Mouse (Mus musculus) embryonic facial prominence, embryonic 10.5 days (tissue): ENCODE measurements around the gene Gm49361. TPM values are rescaled to one million over a fixed set of nuclear protein-coding genes. Genes with fewer than 3 reads are reported as not detected.

Experiments
- DNase-seq: peaks from one replicate; pipeline ENCODE4 v3.0.0-alpha.2; 2017; ENCODE audit warnings: low spot score
- H3K27ac ChIP-seq: fragments of 300-500 bp; sonication (generic); replicated peaks from 2 replicates; pipeline ENCODE4 v1.5.1; 2016; ENCODE audit warnings: mild to moderate bottlenecking
- H3K27me3 ChIP-seq: fragments of 300-500 bp; sonication (generic); replicated peaks from 2 replicates; pipeline ENCODE4 v1.6.1; 2016; ENCODE audit warnings: low read depth, mild to moderate bottlenecking; ENCODE audit not compliant: poor library complexity, severe bottlenecking
- H3K36me3 ChIP-seq: fragments of 300-500 bp; sonication (generic); replicated peaks from 2 replicates; pipeline ENCODE4 v1.6.1; 2016; ENCODE audit warnings: mild to moderate bottlenecking, moderate library complexity
- H3K4me1 ChIP-seq: fragments of 300-500 bp; sonication (generic); 2 replicates; pipeline ENCODE4 v1.6.1; 2016
- H3K4me3 ChIP-seq: fragments of 300-500 bp; sonication (generic); 2 replicates; pipeline ENCODE4 v1.5.1; 2016; ENCODE audit warnings: mild to moderate bottlenecking, moderate library complexity
- H3K9me3 ChIP-seq: fragments of 300-500 bp; sonication (generic); 2 replicates; pipeline ENCODE4 v1.6.1; 2016; ENCODE audit warnings: mild to moderate bottlenecking
- WGBS: fragments of 180-500 bp; shearing (Covaris S2); methylation state at CpG from one replicate; pipeline ENCODE4 v1.1.7; 2016; 5-methylcytosine and 5-hydroxymethylcytosine counted together
- polyA plus RNA-seq: library from polyadenylated mRNA; unstranded; fragments of >200 nt; fragmentation: Nextera tagmentation; extraction: Ambion mirVana; gene quantifications from 2 replicates; pipeline ENCODE4 v1.2.1, GENCODE M21; 2016

The Gm49361 gene
- polyA plus RNA-seq, 1 experiment from 2014 or later: not detected

DNA sequence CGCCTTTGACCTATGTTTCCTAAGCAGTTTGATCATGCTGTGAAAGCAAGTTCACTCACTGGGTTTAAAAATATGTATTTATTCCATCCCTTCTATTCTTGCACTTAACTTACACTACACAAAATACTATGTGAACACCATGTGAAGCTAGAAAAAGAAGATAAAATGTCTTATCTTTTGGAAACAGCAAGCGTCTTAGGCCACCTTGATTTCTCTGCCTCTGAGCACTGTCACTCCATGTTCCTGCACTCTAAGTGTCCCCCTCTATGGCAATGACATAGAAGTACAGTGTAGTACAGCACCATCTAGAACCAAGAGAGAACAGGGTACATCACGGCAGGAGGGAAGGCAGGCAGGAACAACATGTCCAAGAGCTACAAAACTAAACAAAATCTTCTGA lies 123.0 kb downstream of the Gm49361 start:
- Histone ChIP-seq H3K4me1 (no peaks in the 10 kb centered on the region), H3K36me3 (peaks cover 64% of the 10 kb centered on the region), H3K9me3 (no peaks in the 10 kb centered on the region), H3K4me3 (no peak overlapping the region), H3K27ac (no peak overlapping the region), H3K27me3 (no peaks in the 10 kb centered on the region)
- no peak for DNase-seq
- WGBS: 79% methylated on average over 3 of the region's 3 CpGs

- no peak overlapping the region for H3K4me3 ChIP-seq
- H3K4me1 ChIP-seq: no peaks in the 10 kb centered on the region
- no peak overlapping the region for H3K27ac ChIP-seq
- WGBS: 73% methylated on average over 4 of the region's 4 CpGs
- no peaks in the 10 kb centered on the region for H3K9me3 ChIP-seq
- H3K27me3 ChIP-seq: no peaks in the 10 kb centered on the region
- peaks cover 57% of the 10 kb centered on the region for H3K36me3 ChIP-seq
- DNase-seq: no peak
Observed at GRCm38 (mm10) chr14:57621699-57622098, 124.2 kb downstream of the Gm49361 start.

DNA sequence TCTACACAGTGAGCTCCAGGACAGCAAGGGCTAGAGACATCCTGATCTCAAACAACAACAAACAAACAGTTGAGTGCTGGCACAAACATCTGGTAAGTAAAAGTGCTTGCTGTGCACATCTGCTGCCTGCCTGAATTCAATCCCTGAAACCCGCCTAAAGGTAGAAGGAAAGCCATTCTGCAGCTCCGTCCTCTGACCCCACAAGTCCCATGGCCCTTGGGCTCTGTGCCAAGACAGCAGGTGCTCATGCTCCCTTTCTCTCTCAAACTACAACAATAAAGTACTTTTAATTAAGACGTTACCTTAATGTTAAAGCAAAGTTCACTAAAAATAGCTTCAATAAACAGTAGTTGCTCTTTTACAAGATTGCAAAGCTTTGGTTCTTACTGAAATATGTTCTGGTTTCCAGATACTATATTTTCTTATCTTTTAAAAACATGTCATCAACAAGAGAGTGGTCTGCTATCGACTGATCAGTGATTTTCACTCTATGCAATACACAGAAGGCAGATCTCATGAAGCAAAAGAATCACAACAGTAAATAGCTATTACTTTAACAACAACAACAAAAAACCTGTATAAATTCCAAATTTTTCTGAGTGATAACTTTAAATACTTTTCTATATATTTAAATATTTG lies 125.2 kb downstream of the Gm49361 start:
- Histone ChIP-seq H3K27ac (no peak overlapping the region), H3K9me3 (no peaks in the 10 kb centered on the region), H3K27me3 (no peaks in the 10 kb centered on the region), H3K4me1 (no peaks in the 10 kb centered on the region), H3K4me3 (no peak overlapping the region), H3K36me3 (peaks cover 47% of the 10 kb centered on the region)
- 78% methylated on average over 4 of the region's 4 CpGs for WGBS
- DNase-seq: no peak

DNA sequence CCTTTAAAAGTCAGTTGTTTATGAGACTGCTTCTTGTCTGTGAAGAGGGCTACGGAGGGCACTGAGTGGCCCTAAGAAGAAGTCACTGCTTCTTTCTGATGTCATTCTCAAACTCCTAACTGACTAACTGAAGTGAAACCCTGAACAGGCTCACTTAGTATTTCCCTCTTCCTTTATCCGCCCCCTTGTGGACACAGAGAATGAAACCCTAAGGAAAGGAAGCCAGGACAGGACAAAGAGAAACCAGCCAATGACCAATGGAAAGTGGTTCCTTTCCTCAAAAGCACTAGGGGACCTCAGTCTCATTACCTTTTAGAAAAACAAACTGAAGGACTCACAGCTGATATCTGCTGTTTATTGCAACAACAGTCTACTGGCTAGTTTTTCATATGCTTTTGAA lies 126.4 kb downstream of the Gm49361 start:
- Histone ChIP-seq H3K27ac (no peak overlapping the region), H3K4me3 (no peak overlapping the region), H3K4me1 (no peaks in the 10 kb centered on the region), H3K27me3 (no peaks in the 10 kb centered on the region), H3K36me3 (peaks cover 37% of the 10 kb centered on the region), H3K9me3 (no peaks in the 10 kb centered on the region)
- DNase-seq: peak; percentile 21
- WGBS: 54% methylated on average over 2 of the region's 2 CpGs

DNA sequence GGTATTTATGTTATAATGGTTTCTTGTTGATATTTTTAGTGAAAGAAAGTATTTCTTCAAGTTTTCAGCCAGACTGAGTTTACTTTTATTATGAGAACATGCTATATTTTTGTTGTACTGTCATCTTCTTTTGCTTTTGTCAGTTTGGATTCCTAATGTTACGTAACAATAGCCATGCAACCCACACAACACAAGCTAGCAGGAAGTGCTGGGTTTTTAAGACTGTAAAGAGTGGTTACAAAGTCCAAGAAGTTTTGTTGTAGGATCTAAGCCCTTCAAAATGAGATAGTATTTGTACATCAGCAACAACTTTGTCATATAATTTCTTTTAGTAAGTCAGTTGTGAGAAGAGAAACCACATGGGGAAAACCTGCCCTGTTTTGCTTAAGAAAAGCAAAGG lies 128.2 kb downstream of the Gm49361 start:
- no peaks in the 10 kb centered on the region for H3K27me3 ChIP-seq
- DNase-seq: no peak
- H3K36me3 ChIP-seq: peaks cover 27% of the 10 kb centered on the region
- H3K9me3 ChIP-seq: no peaks in the 10 kb centered on the region
- 97% methylated on average over 1 of the region's 1 CpGs for WGBS
- H3K4me3 ChIP-seq: no peak overlapping the region
- H3K27ac ChIP-seq: no peak overlapping the region
- H3K4me1 ChIP-seq: no peaks in the 10 kb centered on the region

DNA sequence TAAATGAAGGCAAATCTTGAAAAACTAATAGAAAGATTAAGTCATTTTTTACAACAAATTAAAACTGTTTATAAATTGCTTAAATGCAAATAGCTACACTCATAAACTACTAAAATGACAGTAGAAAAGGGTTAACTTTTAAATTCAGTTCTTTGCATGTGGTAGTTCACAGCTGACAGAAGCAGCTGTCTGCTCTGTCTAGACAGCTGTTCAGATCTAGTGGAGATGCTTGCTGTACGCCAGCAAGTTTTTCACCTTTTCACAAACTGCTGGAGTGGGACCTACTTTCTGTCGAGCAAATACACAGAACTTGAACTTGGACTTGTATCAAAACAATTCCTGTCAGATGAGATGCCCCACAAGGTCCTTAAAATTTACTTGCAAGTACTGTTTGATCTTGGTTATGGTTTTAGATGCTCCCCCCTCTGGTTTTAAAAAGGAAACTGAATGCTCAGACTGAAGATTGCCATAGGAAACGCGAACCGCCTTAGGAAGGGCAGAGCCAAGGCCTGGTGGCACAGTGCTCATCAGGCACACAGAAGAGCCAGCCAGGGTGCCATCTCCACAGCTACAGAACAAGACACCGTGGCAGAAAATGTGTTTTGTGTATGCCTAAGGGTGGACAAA lies 129.5 kb downstream of the Gm49361 start:
- no peak for DNase-seq
- no peak overlapping the region for H3K27ac ChIP-seq
- H3K4me1 ChIP-seq: peaks cover 1% of the 10 kb centered on the region; the same call in 1 of the 2 replicates
- no peaks in the 10 kb centered on the region for H3K27me3 ChIP-seq
- H3K9me3 ChIP-seq: no peaks in the 10 kb centered on the region
- peaks cover 16% of the 10 kb centered on the region for H3K36me3 ChIP-seq
- H3K4me3 ChIP-seq: no peak overlapping the region
- WGBS: 87% methylated on average over 6 of the region's 6 CpGs

DNA sequence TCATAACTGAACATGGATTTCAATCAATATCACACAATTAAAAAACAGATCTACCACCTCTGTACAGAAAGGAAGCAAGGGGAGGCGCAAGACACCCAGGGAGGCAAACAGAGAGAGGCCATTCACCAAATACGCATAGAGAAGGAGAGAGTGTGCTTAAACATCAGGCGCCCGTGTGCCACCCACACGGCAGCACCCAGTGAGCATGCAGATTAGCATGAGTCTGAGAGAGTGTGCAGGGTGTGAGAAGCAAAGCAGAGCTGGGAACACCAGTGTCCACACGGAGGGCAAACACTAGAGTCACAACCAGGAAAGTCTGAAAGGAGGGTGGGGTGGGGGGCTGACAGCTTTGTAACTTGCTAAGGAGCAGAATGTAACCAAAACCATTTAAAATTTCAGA lies 130.1 kb downstream of the Gm49361 start:
- H3K4me1 ChIP-seq: peaks cover 7% of the 10 kb centered on the region; the same call in 1 of the 2 replicates
- 91% methylated on average over 6 of the region's 6 CpGs for WGBS
- DNase-seq: no peak
- H3K27ac ChIP-seq: no peak overlapping the region
- no peaks in the 10 kb centered on the region for H3K9me3 ChIP-seq
- H3K4me3 ChIP-seq: no peak overlapping the region
- H3K36me3 ChIP-seq: peaks cover 16% of the 10 kb centered on the region
- H3K27me3 ChIP-seq: no peaks in the 10 kb centered on the region

GRCm38 (mm10) chr14:57611034-57611433 lies 134.9 kb downstream of the Gm49361 start:
- no peak overlapping the region for H3K4me3 ChIP-seq
- no peaks in the 10 kb centered on the region for H3K27me3 ChIP-seq
- peaks cover 14% of the 10 kb centered on the region for H3K36me3 ChIP-seq
- 46% methylated on average over 2 of the region's 2 CpGs for WGBS
- no peaks in the 10 kb centered on the region for H3K9me3 ChIP-seq
- no peak overlapping the region for H3K27ac ChIP-seq
- no peak for DNase-seq
- H3K4me1 ChIP-seq: peaks cover 7% of the 10 kb centered on the region; the same call in 1 of the 2 replicates

- Histone ChIP-seq H3K27me3 (no peaks in the 10 kb centered on the region), H3K4me3 (no peak overlapping the region), H3K4me1 (peaks cover 7% of the 10 kb centered on the region; the same call in 1 of the 2 replicates), H3K27ac (no peak overlapping the region), H3K36me3 (peaks cover 21% of the 10 kb centered on the region), H3K9me3 (no peaks in the 10 kb centered on the region)
- WGBS: 82% methylated on average over 4 of the region's 4 CpGs
- no peak for DNase-seq
Observed at GRCm38 (mm10) chr14:57609816-57610329, 136.0 kb downstream of the Gm49361 start.

GRCm38 (mm10) chr14:57607500-57607899 lies 138.4 kb downstream of the Gm49361 start:
- Histone ChIP-seq H3K9me3 (no peaks in the 10 kb centered on the region), H3K36me3 (peaks cover 36% of the 10 kb centered on the region), H3K27ac (no peak overlapping the region), H3K4me1 (peaks cover 7% of the 10 kb centered on the region; the same call in 1 of the 2 replicates), H3K4me3 (no peak overlapping the region), H3K27me3 (no peaks in the 10 kb centered on the region)
- WGBS: 77% methylated on average over 1 of the region's 1 CpGs
- DNase-seq: no peak

DNA sequence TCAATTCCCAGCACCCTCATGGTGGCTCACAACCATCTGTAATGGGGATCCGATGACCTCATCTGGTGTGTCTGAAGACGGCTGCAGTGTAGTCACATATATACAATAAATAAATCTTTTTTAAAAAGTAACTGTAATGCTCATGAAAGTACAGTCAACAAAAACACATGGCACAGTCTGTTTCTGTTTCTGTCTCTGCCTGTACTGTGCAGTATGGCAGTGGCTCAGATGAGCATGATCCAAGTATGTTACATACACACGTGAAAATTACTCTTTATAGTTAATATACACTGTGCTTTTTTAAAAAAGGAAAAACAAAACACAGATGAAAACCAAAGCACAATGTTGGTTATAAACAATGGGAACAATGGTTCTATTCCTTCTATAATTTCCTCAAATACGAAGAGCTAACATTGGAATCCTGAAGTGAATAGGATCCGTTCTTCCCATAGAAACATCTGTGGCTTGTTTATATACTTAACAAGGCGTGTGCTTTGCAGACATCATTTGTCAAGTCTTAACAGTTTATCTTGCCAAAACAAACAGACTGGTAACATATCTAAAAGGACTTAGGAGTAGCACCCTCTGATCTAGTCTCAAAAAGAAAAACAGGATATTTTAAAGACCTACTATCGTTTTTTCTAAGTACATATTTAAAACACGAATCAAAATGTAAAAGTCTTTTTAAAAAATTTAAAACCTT lies 139.1 kb downstream of the Gm49361 start:
- 82% methylated on average over 8 of the region's 8 CpGs for WGBS
- Histone ChIP-seq H3K4me1 (peaks cover 7% of the 10 kb centered on the region; the same call in 1 of the 2 replicates), H3K36me3 (peaks cover 43% of the 10 kb centered on the region), H3K27ac (no peak overlapping the region), H3K4me3 (no peak overlapping the region), H3K27me3 (no peaks in the 10 kb centered on the region), H3K9me3 (no peaks in the 10 kb centered on the region)
- DNase-seq: no peak

DNA sequence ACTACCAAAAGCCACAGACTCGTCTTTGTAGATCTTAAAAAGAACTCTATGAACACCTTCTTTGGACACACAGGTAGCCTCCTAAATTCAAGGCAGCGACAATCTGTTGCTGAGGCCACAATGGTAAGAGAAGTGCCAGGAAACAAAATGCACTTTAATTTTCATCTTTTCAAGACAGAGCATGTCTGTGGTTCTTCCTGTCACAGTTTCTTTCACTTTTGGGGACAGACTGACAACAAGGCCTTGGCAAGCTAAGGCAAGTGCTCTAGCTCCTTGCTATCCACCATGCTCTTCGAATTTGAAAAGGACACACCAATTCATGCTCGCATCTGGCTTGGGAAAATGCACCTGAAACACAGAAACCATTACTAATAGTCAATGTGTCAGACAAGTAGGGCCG lies 152.6 kb downstream of the Gm49361 start:
- Histone ChIP-seq H3K27me3 (no peaks in the 10 kb centered on the region), H3K36me3 (peaks cover 93% of the 10 kb centered on the region), H3K4me3 (no peak overlapping the region), H3K9me3 (no peaks in the 10 kb centered on the region), H3K27ac (no peak overlapping the region), H3K4me1 (no peaks in the 10 kb centered on the region)
- WGBS: 93% methylated on average over 5 of the region's 5 CpGs
- no peak for DNase-seq
